Mouse (Mus musculus) frontal cortex, postnatal 36 days (tissue): ENCODE measurements at regions not wholly inside any gene's neighbourhood (a gene's known extent, or its start where the extent isn't known, plus 50 kb on each side); places are given as distances from the start of the nearest gene placed in this dataset.

ENCODE experiments used
- DNase-seq, 2 experiments: peaks; one replicate each; pipeline ENCODE4 v3.0.0; 2022; ENCODE audit warnings: low spot score in 2 of 2

- DNase-seq: peak in 1 of 2 experiments; percentile 26
Observed at GRCm38 (mm10) chr7:90059249-90059628, 70.8 kb upstream of the Picalm start.

GRCm38 (mm10) chr7:90059629-90060301 is 70.2 kb upstream of the Picalm start:
- DNase-seq: peak; percentile 37 to 51

- DNase-seq: no peak
Observed at GRCm38 (mm10) chr7:90060343-90061175, 69.5 kb upstream of the Picalm start.

DNA sequence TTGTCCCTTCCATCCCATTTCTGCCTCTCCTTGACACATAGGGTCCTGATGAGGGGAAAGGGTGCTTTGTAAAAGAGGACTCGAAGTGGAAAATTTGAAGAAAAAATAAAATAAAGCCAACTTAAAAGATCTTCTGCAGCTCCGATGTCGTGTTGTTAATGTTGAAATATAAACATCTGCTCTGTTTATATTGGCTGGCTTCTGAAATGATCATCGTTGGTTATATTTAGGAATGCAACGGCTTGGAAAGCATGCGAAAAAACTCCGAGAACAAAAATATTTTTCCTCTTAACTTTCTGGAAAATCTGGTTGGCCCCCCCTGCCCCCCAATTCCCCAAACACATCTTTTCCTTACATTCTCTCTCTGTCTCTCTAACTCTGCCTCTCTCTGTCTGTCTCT is 68.3 kb upstream of the Picalm start:
- no peak for DNase-seq

DNA sequence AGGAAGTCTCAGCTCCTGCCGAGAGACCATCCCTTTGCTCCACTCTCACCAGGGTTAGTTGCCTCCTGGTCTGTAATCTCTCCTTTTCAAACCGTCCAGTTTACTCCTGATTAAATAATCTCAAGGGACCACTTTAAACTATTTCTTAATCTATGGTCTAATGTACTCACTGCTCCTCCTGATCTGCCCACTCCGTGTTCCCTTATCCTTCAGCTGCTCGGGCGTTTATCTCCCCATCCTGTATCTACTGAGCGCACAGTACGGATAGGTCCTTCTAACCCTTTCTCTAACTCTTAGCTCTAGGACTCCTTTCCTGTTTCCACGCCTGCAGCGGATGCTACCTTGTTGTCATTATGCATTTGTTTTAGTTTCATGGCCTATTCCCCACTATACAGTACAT is 67.1 kb upstream of the Picalm start:
- DNase-seq: no peak

GRCm38 (mm10) chr7:90064198-90064597 is 65.8 kb upstream of the Picalm start:
- no peak for DNase-seq

GRCm38 (mm10) chr7:90065269-90065955 is 64.6 kb upstream of the Picalm start:
- DNase-seq: no peak

- DNase-seq: no peak
Observed at GRCm38 (mm10) chr7:90066275-90066674, 63.7 kb upstream of the Picalm start.

DNA sequence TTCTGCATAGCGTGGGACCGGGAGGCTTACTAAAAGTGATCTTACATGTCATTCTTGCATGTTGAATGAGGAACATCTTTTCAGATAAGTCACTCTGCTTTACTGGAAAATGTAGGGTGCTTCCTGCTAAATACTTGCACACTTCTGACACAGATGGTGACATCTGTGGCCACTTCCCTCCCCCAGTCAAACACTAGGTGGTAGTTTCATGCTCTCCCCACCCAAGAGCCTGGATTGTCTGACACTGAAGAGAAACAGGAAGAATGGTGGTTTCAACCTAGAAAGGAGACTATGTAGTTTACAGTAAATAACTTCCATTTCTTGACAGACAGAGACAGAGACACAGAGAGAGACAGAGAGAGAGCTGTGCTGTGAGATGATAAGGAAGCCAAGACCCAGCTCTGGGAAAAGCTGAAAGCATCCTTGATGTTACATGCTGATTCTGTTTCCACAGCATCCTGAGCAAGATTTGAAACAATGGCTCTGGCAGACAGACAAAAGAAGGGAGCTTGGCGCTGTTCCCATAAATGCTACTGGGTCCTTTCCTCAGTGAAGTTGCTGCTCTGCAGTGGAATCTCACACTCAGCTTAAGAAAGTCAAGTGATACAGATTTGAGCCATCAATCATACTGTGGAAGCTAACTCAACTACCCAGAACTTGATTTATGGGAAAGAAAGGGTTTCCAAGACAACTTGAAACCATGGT is 61.9 kb upstream of the Picalm start:
- DNase-seq: no peak

DNA sequence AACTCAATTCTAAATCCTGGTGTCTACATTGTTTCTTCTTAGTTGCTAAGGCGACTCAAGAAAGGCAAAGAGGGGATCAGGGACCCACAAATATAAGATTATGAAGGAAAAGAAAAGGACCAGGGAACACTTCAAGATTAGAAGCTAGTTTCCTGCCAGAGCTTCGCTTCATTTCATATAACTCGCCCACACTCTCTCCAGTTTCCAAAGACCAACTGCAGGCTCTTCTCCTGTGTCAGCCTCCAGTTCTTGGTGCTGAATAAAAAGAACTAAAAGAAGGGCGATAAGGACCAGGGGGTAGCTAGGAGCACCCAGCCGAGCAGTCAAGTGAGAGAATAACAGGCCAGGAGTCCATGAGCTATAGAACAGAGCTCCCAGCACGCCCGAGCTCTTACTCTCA is 59.7 kb upstream of the Picalm start:
- peak; percentile 9 to 37 for DNase-seq

- DNase-seq: no peak
Observed at GRCm38 (mm10) chr7:90073865-90074264, 56.1 kb upstream of the Picalm start.

DNA sequence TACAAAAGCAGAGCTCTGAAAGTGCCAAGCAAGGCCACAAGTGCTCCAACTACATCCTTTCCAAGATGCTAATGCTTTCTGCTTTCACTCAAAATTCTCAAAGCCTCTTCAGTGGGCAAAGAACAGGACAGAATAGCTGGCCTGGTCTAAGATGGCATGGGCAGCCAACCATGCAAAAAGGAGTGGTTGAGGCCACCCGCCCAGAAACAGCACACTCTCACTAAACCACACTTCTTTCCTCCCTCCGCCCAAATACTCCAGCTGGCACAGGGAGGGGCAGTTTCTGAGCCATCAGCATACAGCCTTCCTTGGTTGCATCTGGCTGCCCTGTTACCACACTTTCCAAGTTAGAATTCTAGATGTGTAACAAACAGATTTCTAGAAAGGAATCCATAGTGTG is 55.4 kb upstream of the Picalm start:
- no peak for DNase-seq

DNA sequence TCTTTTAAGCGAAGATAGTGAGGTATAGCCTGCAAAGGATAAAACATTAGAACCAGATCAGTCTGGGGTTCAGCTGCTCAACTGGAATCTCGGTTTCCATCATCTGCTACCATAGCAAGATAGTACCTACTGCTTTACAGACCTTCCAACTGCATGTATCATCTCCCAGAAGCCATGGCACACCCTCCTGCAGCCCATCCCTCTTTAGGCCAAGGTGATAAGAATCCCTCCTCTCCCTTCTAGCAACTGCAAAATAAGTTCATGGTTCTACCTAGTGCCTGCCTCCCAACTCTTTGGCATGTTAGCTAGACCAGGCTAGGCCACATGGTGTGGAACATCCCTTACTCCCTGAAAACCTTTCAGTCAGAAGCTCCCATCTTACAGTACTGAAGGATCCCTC is 52.4 kb upstream of the Picalm start:
- no peak for DNase-seq

DNA sequence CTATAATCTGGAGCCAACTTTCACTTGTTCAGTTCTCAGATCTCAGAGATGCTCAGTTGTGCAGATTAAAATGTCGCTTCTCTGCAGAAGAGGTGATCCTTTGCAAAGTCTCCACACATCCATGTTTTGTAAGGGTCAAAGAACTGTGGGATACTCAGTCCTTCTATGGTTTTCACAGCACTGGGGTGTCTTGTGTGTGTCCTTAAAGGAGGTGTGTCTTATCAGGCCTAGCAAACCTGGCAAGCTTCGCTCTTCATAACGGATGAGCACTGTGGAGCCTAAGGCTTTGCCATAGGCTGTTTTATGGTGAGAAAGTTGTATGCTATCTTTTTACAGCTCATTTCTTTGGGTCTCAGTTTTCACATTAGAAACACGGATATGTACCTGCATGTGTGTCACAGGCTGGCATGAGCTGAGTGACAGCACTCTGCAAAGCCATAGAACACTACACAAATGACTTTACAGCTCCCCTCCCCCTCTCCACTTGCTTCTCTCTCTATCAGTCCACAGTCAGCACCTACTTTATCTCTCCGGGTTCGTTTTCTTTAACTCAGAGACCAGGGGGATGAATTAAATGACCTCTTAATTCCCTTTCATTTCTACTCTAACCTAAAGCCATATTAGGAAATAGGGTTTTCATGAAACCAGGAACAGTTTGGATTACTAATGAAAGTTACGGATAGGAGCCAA is 49.8 kb upstream of the Picalm start:
- no peak for DNase-seq
